Mouse (Mus musculus): ENCODE results near the gene Tcap.
"Not testable (repeated sequence)": the region's sequence is repeated elsewhere in the genome, so short reads cannot be mapped to it uniquely, and the experiment has no call there.

Gene Tcap

GRCm38 (mm10) chr11:98381651-98382050 is 2.0 kb upstream of the Tcap start:
- DNase-seq (ENCODE audit: low spot score), result peak; percentile 53

GRCm38 (mm10) chr11:98382405-98382804 is 1.2 kb upstream of the Tcap start:
- DNase-seq (ENCODE audit: low spot score), result not testable (repeated sequence)

GRCm38 (mm10) chr11:98384216-98384615 is 605 bp downstream of the Tcap start:
- no peak for DNase-seq (ENCODE audit: low spot score)

DNA sequence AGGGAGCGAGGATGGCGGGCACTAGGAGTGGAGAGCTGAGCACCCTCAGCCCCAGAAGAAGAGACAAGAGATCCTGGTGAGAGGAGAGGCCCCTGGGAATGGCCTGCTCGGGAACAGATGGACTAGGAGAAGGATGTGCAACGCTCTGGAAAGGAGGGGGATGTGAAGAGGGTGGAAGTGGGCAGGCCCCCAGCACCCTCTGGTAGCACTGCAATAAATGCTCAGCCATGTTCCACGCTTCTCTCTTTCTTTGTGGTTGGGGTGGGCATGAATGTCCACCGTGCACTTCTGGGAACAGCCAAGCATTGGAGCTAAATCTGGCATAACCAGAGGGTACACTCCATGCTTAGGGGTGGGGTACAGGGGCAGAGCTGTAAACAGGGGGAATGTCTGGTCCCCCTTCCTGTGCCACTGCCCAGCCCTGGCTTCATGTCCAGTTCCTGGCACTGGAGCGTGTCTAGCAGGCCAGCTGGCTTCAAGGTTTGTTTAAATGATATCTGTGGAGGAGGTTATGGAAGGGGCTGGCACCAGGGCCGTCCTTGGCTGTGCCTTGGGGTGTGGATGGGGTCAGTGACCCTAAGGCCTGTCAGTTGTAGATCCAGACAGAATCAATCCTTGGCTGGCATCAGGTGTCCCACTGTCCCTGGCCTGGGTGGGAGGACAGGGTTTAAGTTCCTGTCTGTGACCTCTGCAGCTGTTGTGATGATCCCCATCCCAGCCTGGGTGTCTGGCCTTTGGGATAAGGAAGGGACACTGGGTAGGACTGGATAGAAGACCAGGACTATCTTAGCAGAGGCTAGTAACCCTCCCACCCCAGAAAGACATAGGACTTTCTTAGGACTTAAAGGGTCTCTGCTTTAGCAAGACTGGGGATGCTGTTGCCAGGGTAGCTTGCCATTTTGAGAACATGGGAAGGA is 1.4 kb downstream of the Tcap start:
- DNase-seq (ENCODE audit: low spot score), result peak; percentile 50

DNA sequence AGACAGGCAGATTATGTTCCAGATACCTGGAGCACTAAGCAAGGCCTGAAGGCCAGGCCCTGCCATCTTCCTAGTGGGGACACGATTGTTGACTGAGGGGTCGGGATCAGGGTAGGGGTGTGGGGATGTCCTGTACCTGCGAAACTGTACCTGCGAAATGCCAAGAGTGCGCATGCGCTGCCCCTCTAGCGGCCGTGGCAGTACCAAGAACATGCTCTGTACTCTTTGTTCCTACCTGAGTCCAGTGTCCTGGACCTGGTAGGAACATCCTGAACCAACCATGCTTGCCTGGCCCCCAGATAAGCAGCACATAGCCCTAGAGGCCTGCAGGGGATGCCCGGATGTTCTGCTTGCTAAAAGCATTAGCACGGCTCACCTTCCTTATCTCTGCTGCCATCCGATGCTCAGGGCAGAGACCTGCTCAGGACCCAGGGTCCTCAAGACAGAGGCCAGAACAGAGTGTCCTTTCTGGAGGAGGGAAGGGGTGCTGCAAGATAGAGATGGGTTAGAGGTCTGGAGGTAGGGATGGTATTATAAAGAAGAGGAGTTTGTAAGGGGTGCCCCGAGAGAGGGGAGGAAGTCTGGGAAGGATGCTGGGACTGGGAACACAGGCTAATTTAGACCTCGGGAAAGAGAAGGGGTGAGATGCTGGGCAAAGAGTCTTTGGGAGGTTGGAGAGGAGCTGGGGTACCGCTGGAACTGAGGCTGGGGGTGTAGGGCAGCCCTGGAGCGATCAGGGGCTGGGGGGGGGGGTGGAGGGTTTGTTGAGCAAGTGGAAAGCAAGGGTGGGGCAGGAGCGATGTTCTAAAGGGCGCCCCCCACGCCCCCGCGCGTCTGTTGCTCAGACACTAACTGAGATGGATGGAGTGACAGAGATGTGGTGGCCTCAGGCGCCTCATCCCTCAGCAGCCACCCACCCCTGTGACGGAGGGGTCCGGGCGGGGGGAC is 2.3 kb downstream of the Tcap start, which contains the start of gene Pnmt:
Gene Pnmt (plus strand): TSS at position 813 of the 948 bp plus-strand sequence.
- no peak for DNase-seq (ENCODE audit: low spot score)

DNA sequence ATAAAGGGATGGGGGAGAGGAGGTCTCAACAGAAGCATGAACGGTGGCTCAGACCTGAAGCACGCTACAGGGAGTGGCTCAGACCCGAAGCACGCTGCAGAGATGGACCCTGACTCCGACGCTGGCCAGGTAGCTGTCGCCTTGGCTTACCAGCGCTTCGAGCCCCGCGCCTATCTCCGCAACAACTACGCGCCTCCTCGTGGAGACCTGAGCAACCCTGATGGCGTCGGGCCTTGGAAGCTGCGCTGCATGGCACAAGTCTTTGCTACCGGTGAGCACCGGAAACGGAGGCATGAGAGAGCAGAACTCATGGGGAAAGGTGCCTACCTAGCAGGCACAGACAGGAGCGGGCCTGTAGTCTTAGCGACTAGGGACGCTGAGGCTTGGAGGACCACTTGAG is 3.0 kb downstream of the Tcap start:
- DNase-seq (ENCODE audit: low spot score), result peak; percentile 48

DNA sequence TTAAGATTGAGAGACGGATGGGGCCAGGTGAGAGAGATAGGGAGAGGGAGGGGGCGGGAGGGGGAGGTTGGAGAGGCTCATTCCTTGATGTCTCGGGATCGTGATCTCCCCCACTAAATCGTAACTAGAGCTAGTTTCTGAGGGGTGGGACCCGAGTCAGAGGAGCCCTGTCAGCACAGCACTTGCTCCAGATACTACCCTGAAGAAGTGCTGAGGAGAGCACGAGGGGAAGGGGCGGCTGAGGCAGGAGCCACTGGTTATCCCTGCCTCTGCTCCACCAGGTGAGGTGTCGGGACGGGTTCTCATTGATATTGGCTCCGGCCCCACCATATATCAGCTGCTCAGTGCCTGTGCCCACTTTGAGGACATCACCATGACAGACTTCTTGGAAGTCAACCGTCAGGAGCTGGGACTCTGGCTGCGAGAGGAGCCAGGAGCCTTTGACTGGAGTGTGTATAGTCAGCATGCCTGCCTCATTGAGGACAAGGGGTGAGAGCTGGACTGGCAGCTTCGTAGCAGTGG is 3.5 kb downstream of the Tcap start:
- DNase-seq (ENCODE audit: low spot score), result no peak

GRCm38 (mm10) chr11:98388282-98388681 is 4.7 kb downstream of the Tcap start:
- DNase-seq (ENCODE audit: low spot score), result no peak

GRCm38 (mm10) chr11:98389221-98389780 is 5.7 kb downstream of the Tcap start:
- peak; percentile 75 for DNase-seq (ENCODE audit: low spot score)

- DNase-seq (ENCODE audit: low spot score), result peak; percentile 47
These were observed 6.5 kb downstream of the Tcap start for GRCm38 (mm10) chr11:98390141-98390540.

- DNase-seq (ENCODE audit: low spot score), result no peak
These were observed 8.4 kb downstream of the Tcap start for GRCm38 (mm10) chr11:98392034-98392433.

DNA sequence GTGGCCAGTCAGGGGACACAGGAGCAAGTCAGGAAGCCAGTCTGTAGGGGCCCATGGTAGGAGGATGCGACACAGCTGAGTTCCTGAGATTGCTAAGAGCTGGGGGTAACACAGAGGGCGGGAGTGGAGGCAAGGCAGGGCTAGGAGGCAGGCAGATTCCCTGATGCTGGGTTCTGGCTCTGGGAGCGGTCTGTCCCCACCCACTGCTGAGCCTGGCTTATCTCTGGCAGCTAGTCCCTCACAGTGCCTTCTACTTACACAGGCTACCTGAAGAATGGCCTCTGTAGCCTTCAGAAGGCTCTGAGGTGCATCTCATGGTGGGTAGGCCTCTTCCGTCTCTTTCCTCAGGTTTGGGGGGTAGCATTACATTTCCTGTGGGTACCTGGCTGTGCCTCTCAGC is 9.0 kb downstream of the Tcap start:
- DNase-seq (ENCODE audit: low spot score), result no peak

GRCm38 (mm10) chr11:98393317-98393716 is 9.7 kb downstream of the Tcap start:
- DNase-seq (ENCODE audit: low spot score), result peak; percentile 82

DNA sequence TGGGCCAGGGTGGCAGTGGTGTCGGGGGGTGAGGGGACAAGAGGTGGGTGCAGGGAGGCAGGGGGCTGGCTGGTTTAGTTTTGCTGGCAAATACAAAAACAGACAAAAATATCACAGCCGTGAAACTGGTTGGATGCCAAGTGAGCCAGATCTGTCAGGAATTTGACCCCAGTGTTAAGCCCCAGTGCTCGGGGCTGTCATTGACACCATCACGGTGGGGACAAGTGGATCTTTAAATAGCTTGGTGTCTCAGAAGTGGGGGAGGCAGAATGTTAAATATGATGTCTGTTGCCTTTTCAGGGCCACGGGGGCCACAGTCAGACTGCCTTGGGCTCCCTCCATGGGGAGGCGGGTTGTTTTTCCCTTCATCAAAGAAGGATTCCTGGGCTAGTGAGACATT is 10.7 kb downstream of the Tcap start:
- DNase-seq (ENCODE audit: low spot score), result peak; percentile 47

DNA sequence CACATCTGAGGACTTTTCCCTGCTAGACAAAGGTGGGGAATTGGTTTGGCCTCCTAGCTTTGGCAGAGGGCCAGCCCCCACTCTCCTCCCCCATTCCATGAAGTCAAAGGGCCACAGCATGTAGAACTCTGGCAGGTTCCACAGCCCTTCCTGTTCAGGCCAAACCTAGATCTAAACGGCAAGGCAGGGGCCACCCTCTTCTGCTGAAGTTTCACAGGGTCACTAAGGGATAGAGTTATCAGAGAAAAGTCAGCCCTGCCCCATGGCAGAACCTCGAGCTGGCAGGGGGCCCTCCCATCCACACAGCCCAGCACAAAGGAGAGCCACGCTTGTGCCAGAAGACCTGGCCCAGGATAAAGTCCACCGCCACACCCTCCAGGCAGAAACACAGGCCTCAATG is 11.4 kb downstream of the Tcap start:
- DNase-seq (ENCODE audit: low spot score), result peak; percentile 68

- no peak for DNase-seq (ENCODE audit: low spot score)
These were observed 14.3 kb downstream of the Tcap start for GRCm38 (mm10) chr11:98397946-98398345.

DNA sequence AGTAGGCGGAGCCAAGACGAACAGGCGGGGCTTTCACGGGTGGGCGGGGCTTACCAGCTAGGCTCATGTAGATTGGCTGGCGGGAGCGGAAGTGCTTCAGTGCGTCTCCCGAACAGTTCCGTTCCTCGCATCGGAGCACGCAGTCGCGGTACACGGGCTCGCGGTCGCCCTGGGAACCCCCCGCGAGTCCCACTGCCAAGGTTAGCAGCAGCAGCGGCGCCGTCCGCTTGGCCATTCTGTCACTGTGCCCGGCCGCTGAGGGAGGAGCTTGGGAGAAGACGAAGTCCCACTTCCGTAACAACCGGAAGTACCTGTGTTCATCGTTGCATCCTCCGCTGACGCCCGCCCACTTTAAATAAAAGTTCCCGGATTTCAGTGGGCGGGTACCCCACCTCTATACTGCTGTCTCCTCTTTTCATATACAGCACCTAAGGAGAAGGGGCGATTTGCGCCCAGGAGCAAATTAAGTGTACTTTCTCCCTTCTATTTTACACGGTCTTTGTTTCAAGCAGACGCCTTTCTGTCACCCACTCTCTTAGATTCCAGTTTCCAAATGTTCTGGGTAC is 16.6 kb downstream of the Tcap start, which contains the start of gene Pgap3:
Gene Pgap3 (minus strand): TSS at position 330 of the 566 bp plus-strand sequence.
- peak; percentile 92 for DNase-seq (ENCODE audit: low spot score)

GRCm38 (mm10) chr11:98400816-98401215 is 17.2 kb downstream of the Tcap start:
- DNase-seq (ENCODE audit: low spot score), result no peak

GRCm38 (mm10) chr11:98406621-98407020 is 23.0 kb downstream of the Tcap start:
- no peak for DNase-seq (ENCODE audit: low spot score)

DNA sequence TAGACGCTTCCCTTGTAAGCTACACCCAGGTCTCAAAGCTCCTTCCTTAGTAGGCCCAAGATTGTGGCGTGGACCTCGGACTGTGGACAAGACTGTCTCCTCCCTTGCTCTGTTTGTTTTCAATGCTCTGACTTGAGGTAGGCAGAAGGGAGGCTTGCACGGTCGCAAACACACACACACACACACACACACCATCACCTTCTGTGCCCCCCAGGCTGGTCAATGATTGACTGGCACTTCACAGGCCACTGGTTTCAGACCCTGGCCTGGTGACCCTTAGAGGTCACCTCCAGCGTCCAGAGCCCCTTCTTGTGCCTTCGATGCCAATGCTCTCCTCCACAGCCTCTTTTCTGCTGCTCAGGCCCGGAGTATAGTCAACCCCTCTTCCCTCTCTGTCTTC is 25.3 kb downstream of the Tcap start:
- DNase-seq (ENCODE audit: low spot score), result no peak

DNA sequence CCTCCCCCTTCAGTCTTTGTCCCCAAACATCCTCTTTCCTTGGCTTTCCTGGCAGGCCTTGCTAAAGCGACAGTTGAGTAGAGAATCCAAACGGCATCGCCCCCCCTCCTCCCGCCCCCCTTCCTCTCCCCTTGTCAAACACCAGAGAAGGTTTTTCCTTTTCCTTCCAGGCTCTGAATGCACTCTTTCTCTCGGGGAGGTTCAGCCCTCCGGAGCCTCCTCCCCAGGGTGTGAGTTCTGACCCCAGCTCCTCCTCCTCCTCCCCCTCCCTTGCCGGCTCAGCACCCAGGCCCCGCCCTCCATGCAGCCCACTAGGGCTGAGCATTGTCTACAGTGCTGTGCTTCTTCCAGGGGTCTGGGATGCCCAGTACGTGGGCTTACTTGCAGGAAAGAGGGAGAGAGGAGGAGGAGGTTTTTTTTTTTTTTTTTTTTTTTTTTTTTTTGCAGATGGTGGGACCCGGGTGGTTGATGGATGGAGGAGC is 25.8 kb downstream of the Tcap start:
- DNase-seq (ENCODE audit: low spot score), result peak; percentile 66

All from testis, postnatal 10 days (tissue).